Mouse (Mus musculus) kidney, embryonic 15.5 days (tissue): Measurements from ENCODE around the gene Gm3115. TPM values are rescaled to one million over a fixed set of nuclear protein-coding genes. Genes with fewer than 3 reads are reported as not detected.
"Not testable (repeated sequence)": the region's sequence is repeated elsewhere in the genome, so short reads cannot be mapped to it uniquely, and the experiment has no call there.

Experiments
- ATAC-seq: fragments of 200-750 bp; cut with Nextera tagmentation; replicated peaks from 2 replicates; pipeline ENCODE4 v1.8.0; 2017; ENCODE audit warnings: moderate TSS enrichment; ENCODE audit not compliant: low FRiP score
- H3K27ac ChIP-seq: fragments of 300-500 bp; sonication (generic); 2 replicates; pipeline ENCODE4 v1.5.1; 2015; ENCODE audit warnings: mild to moderate bottlenecking, inconsistent platforms
- H3K27me3 ChIP-seq: fragments of 300-500 bp; sonication (generic); 2 replicates; pipeline ENCODE4 v1.6.1; 2015; ENCODE audit warnings: inconsistent platforms
- H3K36me3 ChIP-seq: fragments of 300-500 bp; sonication (generic); 2 replicates; pipeline ENCODE4 v1.6.1; 2015; ENCODE audit warnings: inconsistent platforms
- H3K4me1 ChIP-seq: fragments of 300-500 bp; sonication (generic); 2 replicates; pipeline ENCODE4 v1.6.1; 2015; ENCODE audit warnings: inconsistent platforms
- H3K4me2 ChIP-seq: fragments of 300-500 bp; sonication (generic); 2 replicates; pipeline ENCODE4 v1.6.1; 2015; ENCODE audit warnings: moderate library complexity, mild to moderate bottlenecking, inconsistent platforms
- H3K4me3 ChIP-seq: fragments of 300-500 bp; sonication (generic); replicated peaks from 2 replicates; pipeline ENCODE4 v1.5.1; 2015; ENCODE audit warnings: mild to moderate bottlenecking, inconsistent platforms
- H3K9ac ChIP-seq: fragments of 300-500 bp; sonication (generic); 2 replicates; pipeline ENCODE4 v1.6.1; 2015; ENCODE audit warnings: mild to moderate bottlenecking, inconsistent platforms
- H3K9me3 ChIP-seq: fragments of 300-500 bp; sonication (generic); replicated peaks from 2 replicates; pipeline ENCODE4 v1.6.1; 2016; ENCODE audit warnings: inconsistent platforms
- WGBS: fragments of 180-500 bp; shearing (Covaris S2); methylation state at CpG from one replicate; pipeline ENCODE4 v1.1.7; 2015; ENCODE audit warnings: mixed read lengths; 5-methylcytosine and 5-hydroxymethylcytosine counted together
- polyA plus RNA-seq: library from polyadenylated mRNA; unstranded; fragments of >200 nt; fragmentation: Nextera tagmentation; extraction: Ambion mirVana; gene quantifications from 2 replicates; pipeline ENCODE4 v1.2.1, GENCODE M21; 2015

Gene Gm3115
- polyA plus RNA-seq, result not detected in 2 replicates

DNA sequence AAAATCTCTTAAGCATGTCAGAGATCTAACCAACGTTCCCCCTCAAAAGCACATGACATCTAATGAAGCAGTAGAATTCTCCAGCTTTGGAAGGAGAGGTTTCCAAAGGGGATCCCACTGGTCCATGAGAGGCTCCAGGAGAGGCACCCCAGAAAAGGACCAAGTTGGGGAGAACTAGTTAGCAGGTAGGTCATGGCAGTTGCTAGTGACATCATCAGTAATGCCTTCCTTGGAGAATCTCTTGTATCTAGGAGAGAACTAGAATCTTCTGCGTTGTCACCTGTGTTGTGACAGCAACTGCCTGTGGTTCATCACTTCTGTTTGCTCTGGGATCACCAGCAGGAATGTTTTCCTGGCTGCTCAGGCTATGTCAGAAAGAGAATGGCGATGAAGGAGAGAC is at the start of gene Gm3115:
Gm3115 (plus strand) TSS at position 301 of the 400 bp plus-strand sequence.
- ATAC-seq, H3K27ac ChIP-seq, H3K9me3 ChIP-seq, H3K9ac ChIP-seq, H3K4me1 ChIP-seq, H3K4me3 ChIP-seq, H3K4me2 ChIP-seq, H3K27me3 ChIP-seq, H3K36me3 ChIP-seq: not testable (repeated sequence)
- 67% methylated on average over 3 of the region's 3 CpGs for WGBS

DNA sequence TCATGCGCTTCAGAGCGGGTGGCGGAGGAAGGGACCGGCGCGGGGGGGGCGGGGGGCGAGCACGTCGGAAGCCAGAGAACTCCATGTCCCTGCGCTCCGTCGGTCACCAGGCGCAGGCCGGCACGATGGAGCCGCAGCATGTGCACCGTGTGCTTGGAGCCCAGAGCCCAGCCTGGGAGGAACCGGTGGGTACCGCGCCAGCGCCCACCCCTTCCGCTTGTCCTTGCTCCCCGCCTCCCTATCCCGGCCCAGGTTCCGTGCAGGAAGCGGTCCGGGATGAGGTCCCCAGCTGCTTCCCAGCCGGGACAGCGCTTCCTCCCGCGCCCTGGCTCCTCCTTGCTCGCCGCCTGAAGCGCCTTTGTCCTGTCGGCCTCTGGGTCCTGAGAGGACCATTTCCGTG is 26.5 kb downstream of the Gm3115 start, which contains the start of gene Gm8108:
Gm8108 (plus strand) TSS at position 101 of the 400 bp plus-strand sequence.
- Histone ChIP-seq H3K4me3 (peak within 1 kb of the TSS; percentile 45), H3K4me2 (peak within 1 kb of the TSS; percentile 69)
- H3K27me3 ChIP-seq, H3K27ac ChIP-seq, H3K4me1 ChIP-seq, ATAC-seq, H3K9ac ChIP-seq, H3K9me3 ChIP-seq, H3K36me3 ChIP-seq: not testable (repeated sequence)
- 4% methylated on average over 26 of the region's 37 CpGs for WGBS

GRCm38 (mm10) chr14:4141646-4142045 is 57.7 kb downstream of the Gm3115 start:
- H3K4me1 ChIP-seq, ATAC-seq, H3K4me3 ChIP-seq, H3K9me3 ChIP-seq, H3K27ac ChIP-seq, H3K4me2 ChIP-seq, H3K9ac ChIP-seq, H3K36me3 ChIP-seq, H3K27me3 ChIP-seq: not testable (repeated sequence)
- WGBS, result 97% methylated on average over 4 of the region's 4 CpGs

Other genes with a start within 250 kb of the Gm3115 start
- gene Gm3033, start 237.9 kb upstream of the Gm3115 start, polyA plus RNA-seq, result not detected in 2 replicates
- gene Gm2916, start 199.9 kb upstream of the Gm3115 start, polyA plus RNA-seq, result 0.26 TPM in 1 of 2 replicates, not detected in the other
- not detected in 2 replicates for gene Gm3029, start 152.4 kb upstream of the Gm3115 start, polyA plus RNA-seq
- gene Gm3095, start 120.6 kb upstream of the Gm3115 start, polyA plus RNA-seq, result not detected in 2 replicates
- not detected in 2 replicates for gene Gm3099, start 85.7 kb upstream of the Gm3115 start, polyA plus RNA-seq
- not detected in 2 replicates for gene Gm5796, start 60.2 kb upstream of the Gm3115 start, polyA plus RNA-seq
- not detected in 2 replicates for gene Gm8108, start 26.4 kb downstream of the Gm3115 start, polyA plus RNA-seq
- gene Gm3127, start 80.9 kb downstream of the Gm3115 start, polyA plus RNA-seq, result not detected in 2 replicates
- 0.18 and 0.45 TPM in 2 replicates for gene Gm2974, start 98.5 kb downstream of the Gm3115 start, polyA plus RNA-seq
- gene Gm3138, start 165.5 kb downstream of the Gm3115 start, polyA plus RNA-seq, result not detected in 2 replicates
- not detected in 2 replicates for gene Gm3149, start 233.2 kb downstream of the Gm3115 start, polyA plus RNA-seq